Mouse (Mus musculus) telencephalon, adult 2 months (tissue): ENCODE results near the gene Fuz.
A peak's percentile ranks its signal among the peaks of the same experiment; 100 is the strongest.

Source experiments
- DNase-seq: peaks from one replicate; pipeline ENCODE4 v3.0.0-alpha.2; 2011; ENCODE audit warnings: low read depth, low spot score

Fuz gene

DNA sequence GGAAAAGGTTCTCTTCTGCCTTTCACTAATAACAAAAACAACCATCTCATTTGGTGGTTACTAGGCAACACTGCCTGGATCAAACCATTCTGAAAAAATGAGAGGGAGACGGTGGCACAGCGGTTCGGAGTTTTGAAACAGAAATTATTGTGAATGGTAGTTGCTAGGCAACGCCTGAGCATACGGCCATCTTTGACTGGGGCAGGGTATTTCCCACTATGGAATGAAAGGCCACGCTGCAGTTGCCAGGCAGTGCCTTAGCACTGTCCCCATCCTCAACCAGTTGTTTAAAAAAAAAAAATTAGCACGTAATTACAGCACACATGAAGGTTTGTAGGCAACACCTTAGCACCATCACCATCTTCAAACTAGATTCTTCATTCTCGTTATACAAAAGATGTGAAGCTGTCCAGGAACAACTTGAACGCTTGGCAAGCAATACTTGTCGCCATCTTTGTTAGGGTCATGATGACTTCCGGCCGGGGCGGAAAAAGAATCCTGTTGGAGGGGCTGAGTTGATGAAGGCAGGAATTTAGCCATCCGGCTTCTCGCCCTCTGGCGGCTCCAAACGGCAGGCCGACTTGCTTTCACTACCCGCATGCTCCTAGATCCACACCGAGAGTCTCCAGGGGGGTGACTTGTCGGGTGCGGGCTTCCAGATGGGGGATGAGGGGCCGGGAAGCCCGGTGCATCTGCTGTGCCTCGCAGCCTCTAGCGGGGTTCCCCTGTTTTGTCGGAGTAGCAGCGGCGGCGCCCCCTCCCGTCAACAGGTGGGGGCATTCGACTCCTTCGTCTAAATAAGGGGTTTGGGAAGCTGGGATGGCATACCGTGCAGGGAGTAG lies at the start of gene Fuz:
Gene Fuz (plus strand): TSS at position 487 of the 842 bp plus-strand sequence.
- DNase-seq = peak; percentile 98

DNA sequence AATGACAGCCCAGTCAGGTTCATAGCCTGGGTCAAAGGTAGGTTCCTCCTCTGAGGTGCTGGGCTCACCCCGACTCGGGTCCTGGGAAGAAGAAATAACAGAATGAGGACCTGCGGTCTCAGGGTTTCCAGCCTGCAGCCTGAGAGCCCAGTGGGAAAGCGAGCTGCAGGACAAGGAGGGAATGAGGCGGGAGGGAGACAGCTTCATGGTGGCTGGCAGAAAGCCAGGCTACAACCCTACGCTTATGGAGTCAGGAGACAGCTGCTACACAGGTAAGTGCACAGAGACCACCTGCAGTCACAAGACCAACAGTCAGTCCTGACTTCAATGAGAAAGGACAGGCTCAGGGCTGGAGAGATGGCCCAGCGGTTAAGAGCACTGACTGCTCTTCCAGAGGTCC lies 49.1 kb upstream of the Fuz start:
- no peak for DNase-seq

DNA sequence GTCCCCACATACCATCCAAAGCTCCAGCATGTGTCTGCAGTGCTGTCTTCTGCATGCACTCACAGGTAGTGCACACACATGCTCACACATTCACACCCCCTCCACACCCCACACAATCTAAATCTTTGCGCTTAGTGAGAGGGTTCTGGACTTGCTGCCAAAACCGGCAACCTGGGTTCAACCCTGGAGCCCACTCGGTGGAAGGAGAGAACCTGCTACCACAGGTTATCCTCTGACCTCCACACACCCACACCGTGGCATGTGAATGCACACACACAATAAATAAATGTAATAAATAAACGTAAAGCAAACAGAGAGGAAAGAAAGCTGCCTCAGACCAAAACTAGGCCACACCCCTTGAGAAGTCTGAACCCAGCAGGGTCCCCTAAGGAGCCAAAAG lies 48.1 kb upstream of the Fuz start:
- DNase-seq = no peak

DNA sequence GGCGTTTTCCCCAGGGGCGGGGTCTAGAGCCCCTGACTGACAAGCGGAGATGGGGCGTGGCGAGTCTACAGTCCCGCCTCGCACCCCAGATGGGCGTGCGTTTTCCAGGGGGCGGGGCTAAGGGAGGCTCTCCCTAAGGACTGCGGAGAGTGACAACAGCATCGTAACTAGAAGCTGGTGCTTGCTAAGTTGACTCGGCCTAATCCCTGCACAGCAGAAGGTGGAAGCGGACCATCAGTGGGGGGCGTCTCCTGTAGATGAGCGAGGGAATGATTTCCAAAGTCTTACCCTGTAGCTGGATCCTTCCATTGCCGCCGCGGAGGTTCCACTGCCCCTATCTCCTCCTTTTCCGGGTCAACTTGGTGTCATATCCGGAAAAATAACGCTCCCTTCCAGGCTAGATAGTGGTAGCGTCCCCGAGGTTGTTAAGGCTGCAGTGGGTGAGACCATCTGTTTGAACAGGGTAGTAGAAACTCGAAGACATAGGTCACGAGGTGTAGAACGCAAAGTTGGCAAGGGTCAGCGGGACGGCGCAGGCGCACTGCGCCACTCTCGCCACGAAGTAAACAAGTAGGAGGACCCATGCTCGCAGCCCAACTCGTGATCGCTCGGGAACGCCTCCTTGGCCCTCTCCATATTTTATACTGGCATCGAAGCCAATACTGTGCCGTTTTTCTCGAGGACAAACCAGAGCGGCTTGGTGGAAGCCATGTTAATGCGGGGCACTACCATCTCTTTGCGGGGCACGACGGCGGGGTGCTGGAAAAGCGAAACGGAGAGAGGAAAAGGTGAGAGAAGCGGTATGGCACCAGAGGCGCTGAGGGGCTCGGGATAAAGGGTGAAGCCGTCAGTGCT lies 47.1 kb upstream of the Fuz start, which contains the start of the genes Akt1s1 and Tbc1d17:
Gene Akt1s1 (plus strand): TSS at position 431 of the 855 bp plus-strand sequence.
Gene Tbc1d17 (minus strand): TSS at position 519 of the 855 bp plus-strand sequence.
- DNase-seq = peak; percentile 100

DNA sequence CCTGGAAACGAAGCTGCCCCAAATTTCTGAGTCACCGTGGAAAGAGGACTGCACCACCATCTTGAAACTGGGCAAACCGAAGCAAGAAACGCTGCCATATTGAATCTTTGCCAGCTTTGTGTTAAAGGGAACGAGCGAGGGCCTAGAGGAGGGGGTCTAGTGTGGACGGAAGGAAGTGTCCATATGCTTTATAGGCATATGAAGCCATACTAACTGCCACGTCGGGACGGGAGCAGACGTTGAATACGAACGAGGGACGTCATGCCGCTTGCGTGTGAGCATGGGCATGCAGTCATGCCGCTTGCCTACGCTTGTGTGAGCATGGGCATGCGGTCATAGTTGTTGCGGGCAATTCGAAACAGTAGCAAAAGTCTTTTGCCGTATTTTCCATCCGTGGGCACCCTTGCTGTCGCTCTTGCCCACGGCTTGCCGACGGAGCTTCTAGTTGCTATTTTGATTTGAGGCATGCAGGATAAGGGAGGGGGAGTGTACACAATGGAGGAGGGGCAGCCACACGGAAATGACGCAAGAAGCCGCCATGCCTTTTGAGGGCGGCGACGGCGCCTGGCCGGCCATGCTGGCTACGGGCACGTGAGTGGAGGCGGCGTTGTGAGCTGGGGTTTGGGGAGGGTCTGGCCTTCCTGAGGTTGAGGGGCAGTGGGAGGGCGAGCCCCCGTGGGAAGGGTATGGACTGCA lies 46.3 kb upstream of the Fuz start:
- peak; percentile 97 for DNase-seq

DNA sequence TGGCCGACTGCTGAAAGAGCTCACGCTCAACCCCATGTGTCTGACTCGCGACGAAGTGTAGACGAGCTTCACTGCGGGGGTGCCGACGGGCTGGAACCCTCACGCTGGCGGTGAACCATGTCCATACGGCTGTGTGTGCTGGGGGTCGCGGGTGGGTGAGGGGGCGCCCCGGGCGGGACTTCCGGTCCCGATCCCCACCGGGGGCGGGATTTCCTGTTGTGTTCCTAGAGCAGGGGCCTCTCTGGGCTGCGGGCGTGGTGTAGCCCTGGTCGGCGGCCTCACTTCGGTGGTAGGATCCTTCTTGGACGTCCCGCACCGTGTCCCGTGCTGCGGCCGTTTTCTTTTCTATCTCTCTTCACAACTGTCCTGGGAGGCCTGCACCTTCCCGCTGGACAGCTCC lies 45.7 kb upstream of the Fuz start:
- DNase-seq = no peak

DNA sequence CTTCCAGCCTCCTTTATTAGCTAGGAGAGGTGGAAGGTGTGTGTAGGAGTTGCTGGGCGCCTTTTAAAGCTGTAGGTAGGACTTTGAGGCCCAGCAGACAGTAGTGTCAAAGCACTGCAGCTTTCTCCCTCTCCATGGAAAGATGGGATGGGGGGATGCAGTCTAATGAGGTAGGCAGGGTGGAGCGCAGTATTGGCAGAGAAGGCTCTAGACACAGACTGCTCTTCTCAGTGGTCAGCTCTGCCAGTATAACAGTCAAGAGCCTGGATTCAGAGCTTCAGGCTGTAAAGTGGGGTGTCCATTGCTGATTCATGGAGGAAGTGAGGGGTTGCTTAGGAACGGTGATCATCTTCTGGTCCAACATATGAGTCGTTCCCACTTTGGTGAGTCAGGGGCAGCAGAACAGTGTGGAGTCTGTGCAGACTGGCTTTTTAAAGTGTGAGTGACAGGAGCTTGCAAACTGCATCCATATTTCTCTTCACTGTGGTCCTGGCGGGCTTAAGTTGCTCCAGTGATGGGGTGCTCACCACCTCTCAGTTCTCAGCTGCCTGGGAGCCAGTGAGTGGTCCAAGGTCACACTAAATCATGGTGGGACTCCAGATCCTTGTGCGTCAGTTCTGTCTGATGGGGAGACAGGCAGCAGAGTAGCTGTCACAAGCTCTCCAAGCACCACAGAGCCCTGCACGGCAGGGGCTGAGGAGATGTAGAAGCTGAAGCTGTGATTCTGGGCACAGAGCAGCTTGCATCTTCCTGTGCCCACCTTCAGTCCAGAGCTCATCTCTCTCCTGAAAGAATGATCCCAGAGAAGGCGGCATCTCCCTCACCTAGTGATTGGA lies 44.9 kb upstream of the Fuz start:
- DNase-seq = no peak

DNA sequence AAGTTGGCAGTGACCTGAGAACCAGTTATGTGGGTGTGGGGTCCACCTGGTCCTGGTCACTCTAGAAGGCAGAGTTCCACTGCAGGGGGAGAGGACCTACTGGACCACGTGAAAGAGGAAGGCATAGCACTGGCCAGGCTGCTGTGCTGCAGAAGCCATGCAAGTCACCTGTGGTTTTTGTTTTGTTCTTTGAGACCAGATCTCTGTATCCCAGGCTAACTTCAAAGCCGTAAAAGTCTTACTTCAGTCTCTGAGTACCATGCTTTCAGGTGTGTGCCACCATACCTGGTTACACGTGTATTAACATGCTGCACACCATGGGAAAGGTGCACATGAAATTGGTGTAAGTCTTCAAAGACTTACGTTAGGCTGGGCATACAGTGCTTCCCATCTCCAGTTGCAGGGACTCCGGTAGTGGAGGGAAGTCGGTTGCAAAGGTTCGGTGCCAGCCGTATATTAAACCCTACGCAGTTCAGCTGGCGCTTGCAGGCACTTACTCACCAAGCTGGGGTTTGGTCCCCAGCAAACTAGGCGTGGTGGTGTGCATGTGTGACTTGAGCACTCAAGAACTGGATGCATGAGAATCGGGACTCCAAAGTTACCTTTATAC lies 44.1 kb upstream of the Fuz start:
- no peak for DNase-seq

DNA sequence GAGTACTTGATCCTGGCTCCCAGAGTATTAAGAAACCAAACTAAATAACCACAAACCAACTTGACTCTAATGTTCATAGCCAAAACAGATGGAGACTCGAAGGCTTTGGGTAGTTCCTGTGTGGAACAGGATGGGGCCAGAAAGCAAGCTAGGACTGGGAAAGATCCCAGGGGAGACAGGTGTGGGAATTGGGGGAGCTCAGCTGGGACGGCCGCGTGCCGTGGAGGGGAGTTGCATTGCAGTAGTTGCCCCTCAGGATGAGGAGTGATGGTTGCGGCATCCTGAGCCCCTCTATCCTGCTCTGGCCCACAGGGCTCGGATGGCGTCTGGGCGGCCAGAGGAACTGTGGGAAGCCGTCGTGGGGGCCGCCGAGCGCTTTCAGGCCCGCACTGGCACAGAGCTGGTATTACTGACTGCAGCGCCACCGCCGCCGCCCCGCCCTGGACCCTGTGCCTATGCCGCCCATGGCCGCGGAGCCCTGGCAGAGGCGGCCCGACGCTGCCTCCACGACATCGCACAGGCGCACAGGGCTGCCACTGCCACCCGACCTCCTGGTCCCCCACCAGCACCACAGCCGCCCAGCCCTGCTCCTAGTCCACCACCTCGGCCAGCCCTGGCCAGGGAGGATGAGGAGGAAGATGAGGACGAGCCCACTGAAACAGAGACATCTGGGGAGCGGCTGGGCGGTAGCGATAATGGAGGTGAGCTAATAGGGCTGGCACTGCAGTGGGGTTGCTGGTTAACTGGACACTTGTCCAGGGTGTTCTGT lies 43.4 kb upstream of the Fuz start:
- DNase-seq = no peak

DNA sequence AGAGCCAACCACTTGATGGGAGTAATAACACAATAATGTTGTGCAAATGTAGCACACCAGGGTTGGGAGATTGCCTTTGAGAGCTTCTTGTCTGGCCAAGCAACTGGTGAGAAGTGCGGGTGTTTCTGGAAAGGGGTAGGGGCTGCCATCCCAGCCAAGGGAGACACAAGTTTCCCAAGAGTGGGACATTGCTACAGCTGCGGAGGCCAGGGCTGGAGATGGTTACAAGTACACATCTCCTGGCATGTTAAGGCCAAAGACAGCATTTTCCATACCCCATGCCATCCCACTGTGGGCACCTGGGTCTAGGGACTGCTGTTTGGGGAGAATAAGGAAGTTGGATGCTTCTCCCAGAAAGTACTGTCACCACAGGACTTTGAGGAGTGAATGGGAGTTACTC lies 42.8 kb upstream of the Fuz start:
- DNase-seq = no peak

DNA sequence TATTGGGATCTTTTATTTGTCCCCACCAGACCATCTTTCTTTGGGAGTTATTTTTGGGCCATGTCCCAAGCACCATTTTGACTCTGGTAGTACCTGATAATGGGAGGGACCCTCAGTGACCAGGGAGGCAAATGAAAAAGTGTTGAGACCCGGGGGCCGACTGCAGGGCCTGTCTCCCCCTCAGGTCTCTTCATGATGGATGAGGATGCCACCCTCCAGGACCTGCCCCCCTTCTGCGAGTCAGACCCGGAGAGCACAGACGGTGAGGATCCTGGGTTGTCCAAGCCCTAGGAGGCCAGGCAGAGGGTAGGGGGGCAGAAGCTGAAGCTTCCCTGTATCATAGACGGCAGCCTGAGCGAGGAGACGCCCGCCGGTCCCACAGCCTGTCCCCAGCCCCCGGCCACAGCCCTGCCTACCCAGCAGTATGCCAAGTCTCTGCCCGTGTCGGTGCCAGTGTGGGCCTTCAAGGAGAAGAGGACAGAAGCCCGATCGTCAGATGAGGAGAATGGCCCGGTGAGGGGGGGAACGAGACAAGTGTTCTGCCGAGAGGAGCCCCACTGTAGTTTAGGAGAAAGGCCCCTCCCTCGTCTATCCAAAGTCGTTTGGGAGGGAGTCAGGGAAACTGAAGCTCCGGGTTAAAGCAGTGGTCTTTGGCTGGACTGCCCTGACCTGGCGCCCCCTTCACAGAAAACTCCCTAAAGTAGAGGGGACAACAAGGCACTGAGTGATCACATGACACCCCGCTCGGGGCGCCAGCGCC lies 42.1 kb upstream of the Fuz start:
- DNase-seq = no peak

DNA sequence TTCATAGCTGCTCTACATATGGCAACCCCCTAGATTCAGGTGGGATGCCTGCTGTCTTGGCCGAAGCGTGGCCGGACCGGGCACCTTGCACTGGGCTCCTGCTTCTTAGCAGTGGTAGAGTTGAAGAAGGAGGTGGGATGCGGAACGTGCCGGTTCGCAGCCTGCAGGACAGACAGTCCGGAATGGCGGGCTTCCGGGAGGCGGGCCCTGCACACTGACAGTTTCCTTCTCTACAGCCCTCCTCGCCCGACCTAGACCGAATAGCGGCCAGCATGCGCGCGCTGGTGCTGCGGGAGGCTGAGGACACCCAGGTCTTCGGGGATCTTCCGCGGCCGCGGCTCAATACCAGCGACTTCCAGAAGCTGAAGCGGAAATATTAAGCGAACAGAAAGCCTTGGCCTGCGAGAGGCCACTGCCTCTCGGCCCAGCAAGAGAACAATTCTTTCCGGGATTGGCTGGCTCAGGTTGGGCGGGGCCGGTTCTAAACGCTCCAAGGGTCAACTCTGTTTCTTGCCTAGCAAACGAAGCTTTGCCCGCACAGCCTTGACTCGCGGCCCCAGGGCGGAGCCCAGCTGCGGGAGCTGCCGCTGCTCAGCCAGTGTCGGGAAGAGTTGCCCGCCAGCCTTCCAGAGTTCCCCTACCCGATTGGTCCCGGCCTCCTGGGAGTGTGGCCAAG lies 41.4 kb upstream of the Fuz start:
- DNase-seq = no peak

DNA sequence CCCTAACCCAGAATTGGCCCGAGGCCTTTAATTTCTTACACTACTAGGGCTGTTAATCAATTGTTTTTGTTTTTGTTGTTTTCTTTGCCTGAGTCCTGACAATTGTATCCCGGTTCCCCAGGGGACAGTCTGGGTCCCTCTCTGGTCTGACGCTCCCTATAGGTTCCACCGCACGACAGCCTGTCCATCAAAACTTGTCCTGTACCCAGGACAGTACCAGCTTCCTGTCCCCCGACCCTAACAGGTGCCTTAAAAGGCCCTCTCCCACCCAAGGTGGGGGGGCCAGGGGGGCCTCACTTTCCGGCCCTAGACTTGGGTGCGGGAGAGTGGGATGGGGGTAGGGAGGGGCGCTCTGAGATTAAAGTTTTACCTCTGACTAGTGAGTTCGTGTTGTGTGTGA lies 40.8 kb upstream of the Fuz start:
- DNase-seq = no peak

DNA sequence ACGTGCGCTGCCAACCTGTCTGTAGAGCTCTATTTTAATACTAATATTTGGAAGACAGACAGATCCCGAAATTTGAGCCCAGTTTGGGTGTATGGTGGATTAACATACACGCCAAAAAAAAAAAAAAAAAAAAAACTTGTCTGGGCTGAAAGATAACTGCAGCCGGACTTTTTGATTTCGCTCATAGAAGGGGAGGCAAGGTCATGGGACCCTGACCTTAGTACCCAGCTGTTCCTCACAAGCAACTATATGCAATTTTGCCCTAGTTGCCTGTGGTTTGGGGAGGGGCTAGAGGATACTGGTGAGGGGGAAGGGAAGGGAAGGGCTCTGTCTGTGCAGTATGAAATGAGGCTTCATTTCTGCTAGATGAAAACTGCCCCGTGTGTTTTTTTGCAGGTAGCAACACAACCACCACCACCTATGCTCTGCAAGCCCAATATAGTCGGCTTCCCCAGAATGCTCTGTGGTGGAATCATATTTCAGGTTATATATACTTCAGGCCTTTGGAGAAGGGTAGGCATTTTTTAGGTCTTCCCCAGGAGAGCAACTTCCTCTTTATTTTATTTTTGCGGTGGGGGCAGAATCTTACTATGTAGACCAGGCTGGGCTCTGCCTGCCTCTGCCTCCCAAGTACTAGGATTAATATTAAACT lies 39.5 kb upstream of the Fuz start:
- no peak for DNase-seq

DNA sequence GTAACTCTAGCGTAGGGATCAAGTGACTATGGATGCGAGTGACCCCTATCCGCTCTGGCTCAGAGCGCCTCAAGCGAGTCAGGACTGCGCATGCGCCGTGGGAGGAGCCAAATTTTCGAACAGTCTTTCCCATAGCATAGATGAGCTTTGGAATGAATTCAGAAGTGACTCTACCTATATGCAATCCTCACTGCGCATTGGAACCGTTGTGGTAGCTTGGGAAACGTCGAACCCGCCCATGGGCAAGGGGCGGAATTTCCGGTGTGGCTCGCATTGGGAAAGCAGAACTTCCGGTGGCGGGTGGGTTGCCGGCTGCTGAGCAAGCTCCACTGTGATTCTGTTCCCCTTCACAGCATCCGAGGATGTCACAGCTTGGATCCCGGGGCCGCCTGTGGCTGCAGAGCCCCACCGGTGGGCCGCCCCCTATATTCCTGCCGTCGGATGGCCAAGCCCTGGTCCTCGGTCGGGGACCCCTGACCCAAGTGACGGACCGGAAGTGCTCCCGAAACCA lies 38.8 kb upstream of the Fuz start, which contains the start of gene Pnkp:
Gene Pnkp (plus strand): TSS at position 98 of the 511 bp plus-strand sequence.
- peak; percentile 94 for DNase-seq

DNA sequence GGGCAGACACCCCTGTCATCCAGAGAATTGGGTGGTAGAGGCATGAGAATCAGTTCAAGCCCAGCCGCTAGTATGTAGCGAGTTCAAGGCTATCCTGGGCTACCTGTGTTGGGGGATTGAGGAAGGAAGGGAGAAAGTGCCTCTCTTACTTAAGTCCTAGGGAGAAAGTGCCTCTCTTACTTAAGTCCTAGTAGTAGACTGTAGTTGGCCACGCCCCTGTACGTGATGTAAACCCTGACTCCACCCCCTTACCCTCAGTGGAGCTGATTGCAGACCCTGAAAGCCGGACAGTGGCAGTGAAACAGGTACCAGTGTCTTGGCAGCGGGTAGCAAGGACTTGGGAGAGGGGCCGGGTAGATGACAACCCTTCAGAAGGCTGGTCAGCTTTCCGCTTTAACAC lies 38.0 kb upstream of the Fuz start:
- DNase-seq = no peak

DNA sequence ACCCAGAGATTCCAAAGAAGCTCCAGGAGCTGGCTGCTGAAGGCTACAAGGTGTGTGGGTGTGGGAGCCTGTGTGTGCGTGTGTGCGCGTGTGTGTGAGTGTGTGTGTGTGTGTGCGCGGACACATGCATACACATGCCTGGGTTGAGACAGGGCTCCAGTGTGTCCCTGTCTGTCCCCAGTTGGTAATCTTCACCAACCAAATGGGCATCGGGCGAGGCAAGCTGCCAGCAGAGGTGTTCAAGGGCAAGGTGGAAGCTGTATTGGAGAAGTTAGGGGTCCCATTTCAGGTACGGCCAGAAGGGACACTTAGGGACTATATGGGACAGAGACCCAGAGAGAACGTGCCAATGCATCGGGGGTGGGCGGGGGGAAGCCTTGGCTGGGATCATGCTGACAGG lies 36.0 kb upstream of the Fuz start:
- DNase-seq = no peak
